Mouse (Mus musculus): ENCODE data around the gene Mpst. TPM values are rescaled to one million over a fixed set of nuclear protein-coding genes. Genes with fewer than 3 reads are reported as not detected.

Mpst gene
- total RNA-seq, 2 experiments from 2014 or later, result 39.5 to 41.9 TPM

DNA sequence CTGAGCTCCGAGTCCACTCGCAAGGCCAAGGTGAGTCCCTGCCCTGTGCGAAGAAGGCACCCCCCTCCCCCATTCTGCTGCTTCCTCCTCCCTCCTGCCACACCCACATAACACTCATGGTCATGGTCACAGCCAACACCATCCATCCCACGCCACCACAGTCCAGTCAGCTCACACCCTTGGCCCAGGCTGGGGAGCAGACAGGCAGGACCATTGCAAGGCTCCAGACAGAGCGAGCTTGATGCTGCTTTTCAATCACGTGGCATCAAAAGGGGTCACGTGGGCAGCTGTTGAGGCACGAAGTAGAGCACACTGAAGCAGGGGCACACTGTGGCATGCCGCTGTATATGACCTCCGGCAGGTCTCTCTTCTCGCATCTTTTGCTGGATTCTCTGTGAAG lies 29.5 kb downstream of the Mpst start:
- no peak for DNase-seq (ENCODE audit: low spot score in 2 of 2)

DNA sequence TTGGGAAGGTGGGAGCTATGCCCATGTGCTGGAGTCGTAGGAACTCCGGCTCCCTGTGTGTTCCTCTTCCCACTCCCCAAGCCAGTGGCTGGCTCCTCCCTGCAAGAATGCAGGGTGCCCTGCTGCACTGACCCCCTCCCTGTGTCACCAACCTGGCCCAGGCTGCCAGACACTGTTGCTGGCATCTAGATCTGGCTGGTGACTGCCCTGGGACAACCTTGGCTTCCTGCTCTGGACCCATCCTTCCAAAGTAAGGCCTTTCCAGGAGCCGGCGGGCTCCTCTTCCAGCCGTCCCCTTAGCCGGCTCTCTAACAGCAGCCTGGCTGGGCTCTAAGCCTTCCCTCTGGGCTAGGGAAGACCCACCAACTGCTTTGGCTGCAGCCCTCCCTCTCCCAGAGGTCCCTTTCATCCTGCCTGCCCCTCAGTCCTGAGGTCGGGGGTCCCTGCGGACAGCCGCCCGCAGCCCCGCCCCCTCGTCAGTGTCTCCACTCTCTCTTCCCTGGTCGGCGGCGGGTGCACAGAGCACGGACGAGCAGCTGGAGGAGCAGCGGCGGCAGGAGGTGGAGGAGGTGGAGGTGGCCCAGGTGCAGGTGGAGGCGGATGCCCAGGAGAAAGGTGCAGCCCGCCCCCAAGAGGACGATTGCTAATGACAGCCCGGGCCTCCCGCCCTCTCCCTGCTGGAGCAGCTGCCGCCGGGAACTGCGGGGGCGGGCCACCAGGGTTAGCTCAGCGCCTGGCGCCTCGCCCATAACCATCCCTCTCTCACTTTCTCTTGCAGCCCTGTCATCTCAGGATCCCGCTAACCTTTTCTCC lies 30.4 kb downstream of the Mpst start:
- DNase-seq (ENCODE audit: low spot score in 2 of 2), result peak; percentile 78 to 79

DNA sequence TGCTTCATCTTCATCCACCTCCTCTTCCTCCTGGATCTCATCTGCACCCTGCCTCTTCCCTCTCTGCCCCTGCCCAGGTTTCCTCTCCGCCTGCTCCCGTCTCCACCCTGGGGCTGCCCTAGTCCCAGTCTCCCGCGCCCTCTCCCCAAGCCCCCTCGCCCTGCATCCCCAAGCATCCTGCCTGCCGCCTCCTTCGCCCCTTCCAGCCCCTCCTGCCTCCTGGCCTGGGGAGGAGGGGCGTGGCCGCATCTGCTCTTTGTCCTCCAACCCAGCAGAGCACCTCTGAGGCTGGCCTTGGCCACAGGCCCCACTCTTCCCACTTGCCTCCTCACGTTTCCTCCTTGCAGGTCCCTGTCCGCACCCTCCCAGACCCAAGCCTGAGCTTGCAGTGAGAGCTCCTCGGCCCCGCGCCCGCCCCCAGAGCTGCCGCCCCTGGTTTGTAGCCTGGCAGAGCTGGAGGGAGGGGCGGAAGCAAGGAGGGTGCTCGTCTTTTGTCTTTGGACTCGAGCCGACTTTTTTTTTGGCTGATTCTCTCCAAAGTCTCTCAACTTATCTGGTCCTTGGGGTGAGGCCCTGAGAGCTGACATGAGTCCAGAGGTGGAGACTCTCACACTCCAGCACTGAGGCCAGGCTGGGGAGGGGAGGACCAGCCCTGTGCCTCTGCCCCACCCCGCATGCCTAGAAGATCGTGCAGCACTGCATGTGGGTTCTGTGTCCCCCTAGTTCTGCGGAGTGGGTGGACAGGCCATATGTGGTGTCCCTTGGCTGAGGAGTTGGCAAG lies 31.2 kb downstream of the Mpst start:
- no peak for DNase-seq (ENCODE audit: low spot score in 2 of 2)

DNA sequence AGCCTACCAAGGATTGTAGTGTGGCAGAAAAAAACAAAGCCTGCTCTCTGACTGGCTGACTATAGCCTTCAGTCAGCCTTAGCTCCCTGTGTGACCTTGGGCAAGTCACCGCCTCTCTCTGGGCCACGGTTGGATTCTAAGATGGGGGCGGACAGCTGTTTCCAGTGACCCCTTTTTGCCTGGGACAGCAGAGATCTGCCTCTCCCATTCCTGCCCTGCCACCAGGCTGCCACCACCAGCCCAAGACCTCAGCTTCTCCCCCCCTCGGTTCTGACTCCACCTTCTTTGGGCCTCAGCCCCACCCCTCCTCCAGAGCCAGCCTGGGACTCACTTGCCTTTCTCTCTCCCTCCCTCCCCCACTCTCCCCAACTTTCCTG lies 31.8 kb downstream of the Mpst start:
- no peak for DNase-seq (ENCODE audit: low spot score in 2 of 2)

DNA sequence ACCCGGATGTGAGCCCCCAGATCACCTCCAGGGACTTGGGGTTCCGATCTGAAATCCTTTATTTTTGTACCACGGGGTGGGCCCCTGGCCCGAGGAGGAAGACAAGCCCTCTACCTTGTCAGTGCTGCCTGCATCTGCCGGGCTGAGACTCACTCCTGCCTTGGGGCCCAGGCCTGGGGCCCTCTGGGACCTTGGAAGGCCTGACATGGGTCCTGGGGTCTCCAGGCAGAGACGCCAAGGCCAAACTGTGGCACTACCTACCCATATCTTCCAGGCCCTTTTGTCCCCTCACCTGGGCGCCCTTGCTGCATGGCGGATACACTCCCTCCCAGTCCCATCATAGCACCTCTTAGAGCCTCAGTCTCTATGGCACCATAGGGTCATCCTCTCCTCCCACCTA lies 32.3 kb downstream of the Mpst start:
- DNase-seq (ENCODE audit: low spot score in 2 of 2), result no peak

DNA sequence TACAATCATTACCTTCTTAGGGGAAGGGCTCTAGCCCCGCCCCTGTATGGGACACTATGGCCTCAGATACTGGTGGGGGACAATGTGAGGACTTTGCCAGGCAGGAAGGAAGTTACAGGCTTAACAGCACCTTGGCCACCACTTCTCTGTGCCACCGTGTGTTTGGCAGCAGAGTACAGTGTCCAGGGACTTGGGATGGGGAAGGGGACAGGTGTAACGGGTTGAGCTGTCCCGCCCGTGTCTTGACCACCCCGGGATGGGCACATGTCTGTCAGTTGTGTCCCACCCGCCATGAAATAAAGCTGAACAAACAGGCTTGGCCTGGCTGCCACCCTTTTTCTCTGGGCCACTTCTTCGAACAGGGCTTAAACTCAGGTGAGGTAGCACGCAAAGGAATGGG lies 32.8 kb downstream of the Mpst start:
- DNase-seq (ENCODE audit: low spot score in 2 of 2), result no peak

DNA sequence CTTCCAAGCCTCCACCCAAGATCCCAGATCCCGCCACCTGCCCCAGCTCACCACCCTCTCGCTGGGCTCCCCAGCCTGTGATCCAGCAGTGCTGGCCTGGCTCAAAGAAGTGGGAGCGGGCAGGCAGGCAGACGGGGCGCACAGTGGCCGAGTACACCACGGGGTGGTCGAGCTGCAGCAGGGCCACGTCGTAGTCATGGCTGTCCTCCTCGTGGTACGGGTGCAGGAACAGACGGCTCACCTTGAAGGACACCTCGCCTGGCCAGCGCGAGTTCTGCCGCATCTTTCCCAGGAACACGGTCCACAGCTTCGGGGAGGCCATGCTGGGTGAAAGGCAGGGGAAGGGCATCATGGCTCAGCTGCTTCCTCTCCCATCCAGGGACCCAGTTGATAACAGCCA lies 36.0 kb downstream of the Mpst start:
- DNase-seq (ENCODE audit: low spot score in 2 of 2), result no peak

DNA sequence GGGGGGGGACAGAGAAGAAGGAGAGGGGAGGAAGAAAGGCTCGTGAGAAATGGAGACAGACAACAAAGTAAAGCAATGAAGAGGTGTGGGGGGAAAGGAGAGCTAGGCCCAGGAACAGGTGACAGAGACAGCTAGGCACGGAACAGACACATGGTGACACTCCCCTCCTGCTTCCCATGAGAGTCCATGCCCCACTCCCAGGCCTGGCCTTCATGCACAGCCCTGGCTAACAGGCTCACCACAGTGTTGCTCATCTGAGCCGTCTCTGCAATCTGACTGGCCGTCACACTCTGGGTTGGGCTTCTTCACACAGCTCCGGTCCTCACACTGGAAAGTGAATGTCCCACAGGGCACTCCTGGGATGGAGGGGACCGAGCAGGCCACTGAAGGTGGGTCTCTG lies 37.6 kb downstream of the Mpst start:
- no peak for DNase-seq (ENCODE audit: low spot score in 2 of 2)

DNA sequence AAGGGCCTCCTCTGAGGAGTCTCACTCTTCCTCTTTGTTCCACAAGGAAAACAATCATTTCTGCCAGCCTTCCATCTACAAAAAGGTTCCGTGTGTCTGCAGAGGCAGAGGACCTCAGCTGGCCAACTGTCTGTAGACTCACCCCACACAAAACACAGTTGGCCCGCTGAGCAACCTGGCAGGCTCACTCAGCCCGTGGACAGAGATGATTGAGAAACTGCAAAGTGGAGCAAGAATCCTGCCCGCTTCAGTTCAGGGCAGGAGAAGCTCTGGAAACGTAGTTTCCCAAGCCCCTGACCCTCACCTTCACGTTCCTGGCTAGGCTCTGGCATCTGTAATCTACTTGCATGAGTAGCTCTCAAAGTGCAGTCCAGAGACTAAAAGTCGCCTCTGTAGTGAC lies 40.9 kb downstream of the Mpst start:
- no peak for DNase-seq (ENCODE audit: low spot score in 2 of 2)

DNA sequence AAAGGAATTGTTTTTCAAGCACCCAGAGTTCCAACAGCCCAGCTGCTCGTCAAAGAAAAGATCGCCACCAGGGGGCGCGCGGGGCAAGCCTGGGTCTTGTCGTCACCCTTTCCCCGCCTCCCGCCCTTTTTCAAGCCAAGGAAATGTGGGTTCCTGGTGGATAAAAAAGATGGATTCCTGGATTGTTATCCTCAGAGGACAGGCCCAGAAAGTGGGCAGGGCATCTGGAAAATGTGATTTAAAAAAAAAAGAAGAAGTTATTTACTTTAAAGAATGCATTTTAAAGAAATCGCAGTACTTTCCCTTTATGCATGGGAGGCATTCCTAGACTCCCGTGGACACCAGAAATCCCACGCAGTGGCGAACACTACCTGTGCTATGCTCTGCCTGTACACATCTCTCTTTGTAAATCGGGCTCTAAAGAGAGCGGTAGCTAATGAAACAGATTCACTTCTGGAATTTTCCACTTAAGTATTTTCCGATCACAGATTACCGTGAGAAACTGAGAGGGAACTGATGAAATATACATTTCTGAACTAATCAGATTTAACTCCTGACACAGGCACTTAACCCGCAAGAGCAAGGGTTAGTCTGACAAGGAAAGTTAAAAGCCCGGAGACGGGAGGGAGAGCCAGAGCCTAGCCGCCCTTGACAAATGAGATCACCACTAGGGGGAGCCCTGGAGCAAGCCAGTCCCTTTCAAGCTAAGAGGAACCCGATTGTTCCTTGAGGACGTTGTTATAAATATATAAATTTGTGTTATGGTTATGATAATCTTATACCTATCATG lies 41.7 kb downstream of the Mpst start:
- DNase-seq (ENCODE audit: low spot score in 2 of 2), result peak; percentile 93 to 96

DNA sequence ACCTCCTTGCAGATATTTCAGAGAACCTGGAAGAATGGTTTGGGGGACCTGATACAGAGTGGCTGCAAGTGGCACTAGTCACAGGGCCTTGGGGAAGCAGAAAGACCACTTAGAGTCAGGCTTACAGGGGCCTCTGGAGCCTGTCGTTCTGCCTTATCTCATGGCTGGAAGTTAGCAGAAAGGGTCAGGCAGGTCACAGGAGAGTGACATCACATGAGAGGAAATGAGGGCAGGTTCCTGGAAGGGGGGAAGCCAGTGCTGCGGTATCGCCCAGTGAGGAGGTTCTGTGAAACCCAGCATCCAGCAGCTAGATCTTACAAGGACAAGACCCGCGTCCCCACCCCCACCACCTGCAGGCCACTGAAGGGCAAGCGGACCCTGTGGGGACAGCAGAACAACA lies 42.9 kb downstream of the Mpst start:
- DNase-seq (ENCODE audit: low spot score in 2 of 2), result no peak

DNA sequence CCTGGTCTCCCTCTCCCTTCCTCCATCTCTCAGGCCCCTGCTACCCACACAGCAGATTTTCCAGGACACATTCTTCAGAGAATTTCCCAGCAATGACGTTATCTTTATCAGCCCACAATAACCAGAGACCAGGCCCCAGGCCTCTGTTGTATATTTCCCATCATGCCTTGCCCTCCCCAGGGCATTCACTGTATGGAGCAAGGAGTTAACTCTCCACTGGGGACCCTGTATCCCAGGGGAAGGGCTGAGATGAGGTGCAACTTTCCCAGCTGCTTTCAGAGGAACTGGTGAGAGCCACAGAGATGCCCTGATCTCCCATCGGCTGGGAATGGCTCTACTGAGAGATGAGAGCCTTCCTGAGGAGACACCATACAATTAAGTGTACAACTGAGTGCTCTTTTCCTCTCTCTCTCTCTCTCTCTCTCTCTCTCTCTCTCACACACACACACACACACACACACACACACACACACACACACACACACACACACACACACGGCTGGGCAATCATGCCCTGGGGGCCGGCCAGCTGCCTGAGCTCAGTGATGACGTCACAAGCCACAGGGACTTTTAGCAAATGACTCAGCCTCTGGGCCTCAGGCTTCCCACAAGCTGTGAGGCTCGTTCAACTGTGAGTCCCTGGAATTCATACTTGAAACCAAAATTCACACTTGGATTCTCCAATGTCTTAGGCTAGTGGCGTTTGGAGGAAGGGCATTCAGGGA lies 43.6 kb downstream of the Mpst start:
- no peak for DNase-seq (ENCODE audit: low spot score in 2 of 2)

DNA sequence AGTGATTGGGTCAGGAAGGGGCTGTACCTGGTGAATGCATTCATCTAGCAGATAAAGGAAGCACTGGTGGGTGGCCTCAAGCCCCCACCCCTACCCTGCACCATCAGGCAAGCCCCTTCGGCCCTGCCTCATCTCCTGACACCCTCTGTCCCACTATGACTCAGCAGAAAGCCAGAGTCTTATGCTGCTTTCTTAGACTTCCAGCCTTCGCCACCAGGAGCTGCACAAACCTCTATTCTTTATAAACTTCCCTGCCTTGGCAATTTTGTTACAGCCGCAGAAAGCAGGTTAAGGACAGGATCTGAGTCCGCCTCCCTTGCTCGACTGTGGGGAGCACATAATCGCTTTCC lies 44.2 kb downstream of the Mpst start:
- no peak for DNase-seq (ENCODE audit: low spot score in 2 of 2)

DNA sequence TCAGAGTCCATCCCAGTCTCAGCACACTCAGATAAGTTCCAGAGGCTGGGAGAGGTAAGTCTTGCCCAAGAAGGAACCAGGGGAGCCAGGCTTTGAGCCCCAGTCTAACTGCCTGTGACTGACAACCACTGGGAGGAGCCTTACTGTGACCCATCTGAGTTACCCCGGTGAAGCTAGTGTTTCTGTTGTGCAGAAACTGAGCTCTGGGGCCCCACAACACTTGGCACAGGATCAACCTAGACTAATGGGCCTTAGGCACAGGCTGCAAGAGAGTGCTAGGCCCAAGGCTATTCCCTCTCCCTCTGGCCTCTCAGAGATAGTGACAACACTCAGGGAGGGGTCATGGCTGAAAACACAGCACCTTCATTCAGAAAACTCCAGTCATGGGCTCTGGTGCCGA lies 45.0 kb downstream of the Mpst start:
- no peak for DNase-seq (ENCODE audit: low spot score in 2 of 2)

DNA sequence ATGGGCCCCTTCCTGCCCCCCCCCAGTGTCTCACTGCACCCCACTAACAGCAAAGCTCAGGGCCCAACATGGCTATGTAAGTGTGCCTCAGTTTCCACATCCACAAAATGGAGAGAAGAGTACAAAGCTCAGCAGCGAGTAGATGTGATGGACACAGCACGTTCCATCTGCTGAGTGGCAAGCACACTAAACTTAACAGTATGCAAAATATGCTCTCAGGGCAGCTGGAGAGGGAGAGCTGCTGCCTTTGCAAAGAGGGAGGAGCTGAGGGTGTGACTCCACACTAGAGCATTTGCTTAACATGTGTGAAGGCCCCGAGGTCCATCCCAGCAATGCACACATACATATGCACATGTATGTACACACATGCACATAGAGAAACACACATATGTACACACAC lies 46.7 kb downstream of the Mpst start:
- no peak for DNase-seq (ENCODE audit: low spot score in 2 of 2)

DNA sequence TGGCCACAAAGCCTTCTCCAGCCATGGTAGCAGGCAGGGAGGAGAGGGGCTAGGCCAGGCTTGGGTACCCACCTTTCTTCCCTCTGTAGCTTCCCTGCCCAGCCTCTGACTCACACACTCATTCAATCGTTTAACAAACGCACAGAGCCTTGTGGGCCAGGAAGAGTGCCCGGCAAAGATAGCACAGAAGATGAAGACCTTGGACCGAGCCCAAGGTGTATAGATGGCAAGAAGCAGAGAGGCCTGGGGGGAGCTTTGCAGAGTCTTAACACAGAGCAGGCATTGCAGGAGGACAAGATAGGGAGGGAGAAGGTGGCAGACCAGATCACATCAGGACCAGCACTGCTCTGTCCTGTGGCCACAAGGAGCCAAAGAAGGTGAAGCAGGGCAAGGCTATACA lies 49.0 kb downstream of the Mpst start:
- no peak for DNase-seq (ENCODE audit: low spot score in 2 of 2)

DNA sequence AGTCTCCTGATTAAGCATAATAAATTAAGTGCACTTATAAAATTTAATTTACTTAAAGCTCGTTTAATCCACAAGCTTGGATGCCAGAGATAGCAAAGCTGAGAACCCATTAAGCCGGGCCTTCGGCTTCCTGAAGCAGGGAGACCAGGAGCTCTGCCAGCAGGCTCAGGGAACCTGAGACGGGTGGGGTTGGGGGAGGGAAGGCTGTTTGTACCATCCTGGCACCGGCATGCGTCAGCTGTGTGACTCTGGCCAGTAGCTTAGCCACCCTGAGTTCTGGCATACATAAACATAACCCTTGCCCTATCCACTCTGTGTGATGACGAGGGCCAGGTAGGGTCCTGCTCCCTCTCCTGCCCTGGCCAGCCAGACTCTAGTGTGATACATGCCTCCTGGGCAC lies 49.8 kb downstream of the Mpst start:
- no peak for DNase-seq (ENCODE audit: low spot score in 2 of 2)

DNA sequence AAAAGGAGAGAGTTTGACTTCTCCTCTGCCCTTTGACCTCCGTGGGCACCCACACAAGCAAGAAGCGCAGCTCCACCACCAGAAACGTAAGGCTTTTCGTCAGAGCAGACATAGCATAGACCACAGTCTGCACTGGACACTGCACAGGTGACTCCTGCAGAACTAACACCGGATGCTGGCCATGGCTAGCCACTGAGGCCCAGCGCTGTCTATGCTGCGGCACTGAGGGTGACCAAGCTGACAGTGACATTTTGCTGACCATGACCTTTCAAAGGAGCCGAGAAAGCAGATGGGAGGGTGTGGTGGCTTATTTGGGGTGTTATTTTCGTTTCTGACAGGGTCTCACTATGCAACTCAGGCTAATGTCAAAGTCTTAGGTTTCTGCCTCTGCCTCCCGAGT lies 51.0 kb downstream of the Mpst start:
- no peak for DNase-seq (ENCODE audit: low spot score in 2 of 2)

DNA sequence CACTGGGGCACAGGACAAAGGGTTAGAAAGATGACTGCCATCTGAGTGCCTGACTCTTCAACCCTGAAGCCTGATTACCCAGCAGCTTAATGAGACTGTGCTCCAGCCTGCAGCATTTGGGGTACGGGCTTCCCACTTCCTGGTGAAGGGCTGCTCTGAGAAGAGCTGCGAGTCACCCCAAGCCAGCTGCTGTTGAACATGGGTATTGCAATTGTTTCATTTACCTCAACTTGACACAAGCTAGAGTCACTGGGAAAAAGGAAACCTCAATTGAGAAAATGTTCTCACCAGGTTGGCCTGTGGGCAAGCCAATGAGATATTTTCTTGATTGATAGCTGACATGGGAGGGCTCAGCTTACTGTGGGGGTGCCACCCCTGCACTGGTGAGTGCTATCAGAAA lies 56.8 kb downstream of the Mpst start:
- DNase-seq (ENCODE audit: low spot score in 2 of 2), result no peak

All from layer of hippocampus, postnatal 14 days (tissue).